Mouse (Mus musculus): ENCODE measurements around the gene Ddx21.
"Not testable (repeated sequence)": the region's sequence is repeated elsewhere in the genome, so short reads cannot be mapped to it uniquely, and the experiment has no call there.

Gene Ddx21

GRCm38 (mm10) chr10:62602177-62603040, at the start of gene Ddx21:
Gene Ddx21 (minus strand): TSS chr10:62602281.
- peak; percentile 85 to 89 for DNase-seq (ENCODE audit: low spot score in 2 of 2)

GRCm38 (mm10) chr10:62650881-62651810, 49.1 kb upstream of the Ddx21 start, which contains the start of gene Ddx50:
Gene Ddx50 (minus strand): TSS chr10:62651218.
- DNase-seq (ENCODE audit: low spot score in 2 of 2), result peak; percentile 93 to 98

GRCm38 (mm10) chr10:62650358-62650782, 48.3 kb upstream of the Ddx21 start:
- DNase-seq (ENCODE audit: low spot score in 2 of 2), result no peak

- DNase-seq (ENCODE audit: low spot score in 2 of 2), result no peak
Measured at GRCm38 (mm10) chr10:62604161-62604560, 2.1 kb upstream of the Ddx21 start.

- no peak for DNase-seq (ENCODE audit: low spot score in 2 of 2)
Measured at GRCm38 (mm10) chr10:62603233-62604030, 1.4 kb upstream of the Ddx21 start.

- no peak for DNase-seq (ENCODE audit: low spot score in 2 of 2)
Measured at GRCm38 (mm10) chr10:62601833-62602176, 276 bp downstream of the Ddx21 start.

GRCm38 (mm10) chr10:62601053-62601791, 859 bp downstream of the Ddx21 start:
- no peak for DNase-seq (ENCODE audit: low spot score in 2 of 2)

- no peak for DNase-seq (ENCODE audit: low spot score in 2 of 2)
Measured at GRCm38 (mm10) chr10:62600056-62600455, 2.0 kb downstream of the Ddx21 start.

- DNase-seq (ENCODE audit: low spot score in 2 of 2), result not testable (repeated sequence)
Measured at GRCm38 (mm10) chr10:62599311-62599710, 2.8 kb downstream of the Ddx21 start.

- DNase-seq (ENCODE audit: low spot score in 2 of 2), result no peak
Measured at GRCm38 (mm10) chr10:62592496-62592895, 9.6 kb downstream of the Ddx21 start.

- peak; percentile 61 to 71 for DNase-seq (ENCODE audit: low spot score in 2 of 2)
Measured at GRCm38 (mm10) chr10:62590200-62590599, 11.9 kb downstream of the Ddx21 start.

GRCm38 (mm10) chr10:62588616-62589015, 13.5 kb downstream of the Ddx21 start:
- no peak for DNase-seq (ENCODE audit: low spot score in 2 of 2)

GRCm38 (mm10) chr10:62583245-62583644, 18.8 kb downstream of the Ddx21 start:
- DNase-seq (ENCODE audit: low spot score in 2 of 2), result no peak

- no peak for DNase-seq (ENCODE audit: low spot score in 2 of 2)
Measured at GRCm38 (mm10) chr10:62582701-62583100, 19.4 kb downstream of the Ddx21 start.

- DNase-seq (ENCODE audit: low spot score in 2 of 2), result no peak
Measured at GRCm38 (mm10) chr10:62582263-62582662, 19.8 kb downstream of the Ddx21 start.

GRCm38 (mm10) chr10:62579129-62579528, 23.0 kb downstream of the Ddx21 start:
- DNase-seq (ENCODE audit: low spot score in 2 of 2), result not testable (repeated sequence)

GRCm38 (mm10) chr10:62578338-62579100, 23.6 kb downstream of the Ddx21 start, which contains the start of gene Kif1bp:
Gene Kif1bp (minus strand): TSS chr10:62578457.
- peak; percentile 95 to 96 for DNase-seq (ENCODE audit: low spot score in 2 of 2)

GRCm38 (mm10) chr10:62577673-62578337, 24.3 kb downstream of the Ddx21 start:
- DNase-seq (ENCODE audit: low spot score in 2 of 2), result no peak

GRCm38 (mm10) chr10:62575001-62575400, 27.1 kb downstream of the Ddx21 start:
- DNase-seq (ENCODE audit: low spot score in 2 of 2), result no peak

Measured in urinary bladder, adult 18-20 months (tissue).